ENCODE assay signal across 12 mouse cellular contexts in genomic region chr2:46371755-46372154, GRCm38 (mm10).
"Had no signal": no experiment of that assay in that cellular context is flagged by ENCODE, and none has a peak within 500 bp of the region (broad histone marks: within the 10 kb centered on the region; RNA-seq: fewer than 3 reads in every experiment).

No protein-coding gene starts in this region.

- H3K27ac ChIP-seq: kidney, embryonic 15.5 days; limb, embryonic 13.5 days; liver, embryonic 14.5 days; midbrain, embryonic 15.5 days; neural tube, embryonic 13.5 days; stomach, postnatal 0 days had no signal

- DNase-seq: kidney, postnatal 14 days; left cerebral cortex, postnatal 4 days; lung, adult 2 months; lung, postnatal 10 days; right cerebral cortex, postnatal 14 days had no signal

- H3K27me3 ChIP-seq: kidney, embryonic 15.5 days; limb, embryonic 13.5 days; megakaryocyte, embryonic 14.5 days; midbrain, embryonic 15.5 days; neural tube, embryonic 13.5 days had no signal

- ATAC-seq: midbrain, embryonic 15.5 days had no signal

- H3K4me1 ChIP-seq: kidney, embryonic 15.5 days; limb, embryonic 13.5 days; midbrain, embryonic 15.5 days; neural tube, embryonic 13.5 days had no signal

- H3K9me3 ChIP-seq: kidney, embryonic 15.5 days; limb, embryonic 13.5 days; midbrain, embryonic 15.5 days; neural tube, embryonic 13.5 days had no signal

- H3K4me3 ChIP-seq: kidney, embryonic 15.5 days; limb, embryonic 13.5 days; midbrain, embryonic 15.5 days; neural tube, embryonic 13.5 days had no signal

- H3K9ac ChIP-seq: kidney, embryonic 15.5 days; limb, embryonic 13.5 days; liver, embryonic 14.5 days; midbrain, embryonic 15.5 days; neural tube, embryonic 13.5 days had no signal

- H3K36me3 ChIP-seq: kidney, embryonic 15.5 days; limb, embryonic 13.5 days; midbrain, embryonic 15.5 days; neural tube, embryonic 13.5 days had no signal
